Mouse (Mus musculus): ENCODE data around the gene Ctnna3. TPM values are rescaled to one million over a fixed set of nuclear protein-coding genes. Genes with fewer than 3 reads are reported as not detected.
"Not testable (repeated sequence)": the region's sequence is repeated elsewhere in the genome, so short reads cannot be mapped to it uniquely, and the experiment has no call there.

Gene Ctnna3
- 10 to 100 TPM; 75.4 to 79.3 TPM for total RNA-seq (2021)

DNA sequence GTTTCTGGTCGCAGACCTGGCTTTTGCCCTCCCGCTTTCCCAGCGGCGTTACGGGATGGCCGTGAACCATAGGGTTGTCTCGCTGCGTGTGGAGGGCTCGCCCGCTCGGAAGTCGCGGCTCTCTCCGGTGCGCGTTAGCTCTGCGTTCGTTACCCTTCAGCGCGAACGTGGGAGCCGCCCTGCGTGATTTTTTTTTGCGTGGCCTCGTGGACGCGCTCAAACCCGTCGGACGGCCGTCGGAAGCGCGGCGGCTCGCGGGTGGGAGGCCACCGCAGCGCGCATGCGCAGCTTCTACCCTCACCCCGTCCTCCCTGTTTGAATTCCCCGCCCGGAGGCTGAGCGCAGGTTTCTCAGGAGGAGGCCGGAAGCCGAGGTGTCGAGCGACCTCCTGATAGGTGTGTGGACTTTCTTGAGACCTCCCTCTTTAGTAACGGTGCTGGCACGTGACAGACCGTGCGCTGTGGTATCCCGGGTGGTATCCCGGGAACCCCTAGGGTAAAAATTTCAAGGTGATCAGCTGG lies at the start of gene Ctnna3:
TSS of gene Ctnna3 (plus strand) at position 314 of the 521 bp plus-strand sequence.
- intact Hi-C loops (cut with DNase I): loop anchor here (2.0 to 10.0 kb wide), 3 partner anchors 27 to 115 kb away; no protein-coding TSS in a partner anchor
- peak; percentile 91 for DNase-seq

DNA sequence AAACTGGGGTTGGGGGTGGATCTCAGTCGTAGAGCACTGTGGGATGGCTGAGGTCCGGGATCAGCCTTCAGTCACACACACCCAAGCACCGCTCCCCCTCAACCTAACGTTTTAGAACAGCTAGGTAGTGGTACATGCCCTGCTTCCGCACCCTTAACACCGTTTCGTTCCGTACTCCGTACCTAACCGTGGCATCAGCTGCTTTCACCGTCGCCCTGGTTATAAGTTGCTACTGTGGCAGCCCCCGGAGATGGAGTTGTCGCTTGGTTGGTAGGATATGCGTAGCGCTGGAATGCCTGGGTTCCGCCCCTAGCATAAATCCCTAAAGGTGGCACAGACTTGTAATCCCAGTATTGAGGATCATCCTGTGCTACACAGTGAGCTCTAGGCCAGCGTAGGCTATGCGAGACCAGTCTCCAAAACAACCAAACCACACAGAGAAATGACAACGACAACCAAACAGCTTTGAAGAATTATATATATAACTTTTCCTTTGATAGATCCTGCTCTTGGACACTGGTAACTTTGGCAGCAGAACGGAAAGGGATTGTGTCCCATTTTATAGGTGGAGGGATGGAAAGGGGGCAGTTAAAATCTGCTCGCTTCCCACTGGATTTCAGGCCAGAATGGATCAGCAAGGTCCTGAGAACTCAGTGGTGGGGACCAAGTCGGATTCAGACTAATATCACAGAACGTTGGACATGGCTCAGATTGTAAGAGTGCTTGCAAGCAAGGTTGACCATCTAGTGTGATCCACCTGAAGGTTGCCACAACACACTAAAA lies 48.2 kb upstream of the Ctnna3 start, which contains the start of gene Sirt1:
TSS of gene Sirt1 (minus strand) at position 207 of the 783 bp plus-strand sequence.
- intact Hi-C loops (cut with DNase I): loop anchor here (2.0 to 5.0 kb wide), 2 partner anchors 43 to 139 kb away; partner anchors contain the start of gene Herc4
- peak; percentile 5 to 15 for DNase-seq

DNA sequence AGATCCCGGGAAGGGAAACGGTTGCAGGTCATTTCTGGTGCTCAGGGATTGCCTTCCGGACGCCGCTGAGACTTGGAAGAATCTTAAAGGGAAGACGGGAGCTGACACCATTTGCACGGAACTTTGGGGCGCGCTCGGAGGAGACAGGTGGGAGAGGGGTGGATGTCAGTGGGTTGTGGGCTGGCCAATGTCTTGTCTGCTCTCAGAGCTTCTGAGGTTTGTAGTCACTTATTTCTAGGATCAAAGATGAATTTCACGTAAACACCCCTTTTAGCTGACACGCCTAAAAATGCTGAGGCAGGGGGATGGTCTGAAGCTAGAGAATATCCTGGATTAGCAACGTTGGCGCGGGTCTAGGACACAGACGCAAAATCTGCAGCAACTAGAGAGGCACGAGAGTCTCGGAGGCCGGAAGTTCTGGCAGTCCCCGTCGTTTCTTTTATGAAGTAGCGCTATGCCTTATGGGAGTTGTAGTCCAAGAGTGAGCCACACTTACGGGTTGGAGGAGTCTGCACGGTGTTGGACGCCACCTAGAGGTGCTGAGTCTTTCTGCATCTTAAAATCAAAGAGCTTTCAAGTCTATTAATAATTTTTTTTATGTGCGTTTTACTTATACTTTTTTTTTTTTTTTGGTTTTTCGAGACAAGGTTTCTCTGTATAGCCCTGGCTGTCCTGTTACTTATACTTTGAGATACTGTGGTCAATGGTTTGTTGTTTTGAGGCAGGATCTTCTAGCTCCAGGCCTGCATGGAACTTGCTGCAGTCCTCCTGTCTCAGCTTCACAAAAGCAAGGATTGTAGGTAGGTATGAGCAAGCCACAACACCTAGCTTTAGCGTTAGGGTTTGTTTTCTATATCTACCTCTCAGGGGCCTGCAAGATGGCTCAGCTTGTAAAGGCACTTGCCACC lies 47.3 kb upstream of the Ctnna3 start, which contains the start of gene Dnajc12:
TSS of gene Dnajc12 (plus strand) at position 72 of the 908 bp plus-strand sequence.
- intact Hi-C loops (cut with DNase I): loop anchor here (2.0 to 5.0 kb wide), 2 partner anchors 44 to 140 kb away; partner anchors contain the start of gene Herc4
- peak; percentile 89 to 91 for DNase-seq

DNA sequence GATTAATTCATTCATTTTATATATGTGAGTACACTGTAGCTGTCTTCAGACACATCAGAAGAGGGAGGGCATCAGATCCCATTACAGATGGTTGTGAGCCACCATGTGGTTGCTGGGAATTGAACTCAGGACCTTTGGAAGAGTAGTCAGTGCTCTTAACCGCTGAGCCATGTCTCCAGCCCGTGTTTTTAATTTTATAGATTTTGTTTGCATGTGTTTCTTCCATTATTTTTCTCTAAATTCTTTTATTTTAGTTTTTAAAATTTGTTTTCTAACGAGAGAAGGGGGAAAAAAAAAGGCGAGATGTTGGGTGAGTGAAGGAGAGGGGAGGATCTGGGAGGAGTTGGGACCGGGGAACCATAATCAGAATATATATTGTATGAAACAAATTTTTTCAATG lies 44.0 kb upstream of the Ctnna3 start:
- intact Hi-C loops (cut with DNase I); DNase-seq: not testable (repeated sequence)

DNA sequence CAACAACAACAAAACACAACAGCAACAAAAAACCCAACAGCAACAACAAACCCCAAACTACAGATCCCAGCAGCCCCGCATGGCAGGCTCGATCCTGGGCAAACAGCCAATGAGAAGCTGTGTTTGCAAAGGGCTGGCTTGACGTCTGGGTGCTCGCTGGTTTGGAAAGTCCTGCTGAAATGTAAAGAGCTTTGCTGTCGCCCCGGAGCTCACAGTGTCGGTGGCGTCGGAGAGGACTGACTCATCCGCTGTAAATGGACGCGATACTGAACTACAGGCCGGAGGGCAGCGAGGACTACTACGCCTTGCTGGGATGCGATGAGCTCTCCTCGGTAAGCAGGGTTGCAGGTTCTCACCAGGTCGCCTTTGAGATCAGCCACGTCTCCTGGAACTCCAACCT lies 43.5 kb upstream of the Ctnna3 start:
- DNase-seq: peak; percentile 85 to 87
- intact Hi-C loops (cut with DNase I): no loop called here

DNA sequence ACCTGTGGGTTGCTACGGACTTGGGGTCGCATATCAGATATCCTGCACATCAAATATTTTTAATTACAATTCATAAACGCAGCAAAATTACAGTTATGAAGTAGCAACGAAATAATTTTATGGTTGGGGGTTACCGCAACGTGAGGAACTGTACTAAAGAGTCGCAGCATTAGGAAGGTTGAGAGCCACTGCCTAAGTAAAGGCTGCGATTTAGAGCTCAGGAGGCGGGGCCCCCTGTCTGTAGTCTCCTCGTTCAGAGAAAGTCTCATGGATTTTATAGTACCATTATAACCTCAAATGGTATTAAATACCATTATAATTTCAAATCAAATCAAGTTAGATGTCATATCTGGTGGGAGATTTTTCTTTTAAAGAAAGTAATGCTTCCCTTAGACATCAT lies 42.9 kb upstream of the Ctnna3 start:
- DNase-seq: no peak
- intact Hi-C loops (cut with DNase I): no loop called here

DNA sequence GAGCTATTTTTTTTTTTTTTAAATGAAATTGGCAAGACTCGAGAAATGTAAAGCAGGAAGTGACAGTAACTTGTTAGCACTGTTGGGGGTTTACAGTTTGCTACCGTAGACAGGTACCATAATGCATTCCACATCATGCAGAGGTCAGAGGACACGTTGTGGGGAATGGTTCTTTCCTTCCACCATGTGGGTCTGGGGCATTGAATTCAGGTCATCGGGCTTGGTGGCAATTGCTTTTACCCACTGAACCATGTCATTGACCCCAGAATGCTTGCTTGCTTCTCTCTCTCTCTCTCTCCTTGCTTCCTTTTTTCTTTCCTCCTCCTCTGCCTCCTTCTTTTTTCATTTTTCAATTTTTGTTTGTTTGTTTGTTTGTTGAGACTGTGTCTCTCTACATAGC lies 41.0 kb upstream of the Ctnna3 start:
- intact Hi-C loops (cut with DNase I): no loop called here
- no peak for DNase-seq

DNA sequence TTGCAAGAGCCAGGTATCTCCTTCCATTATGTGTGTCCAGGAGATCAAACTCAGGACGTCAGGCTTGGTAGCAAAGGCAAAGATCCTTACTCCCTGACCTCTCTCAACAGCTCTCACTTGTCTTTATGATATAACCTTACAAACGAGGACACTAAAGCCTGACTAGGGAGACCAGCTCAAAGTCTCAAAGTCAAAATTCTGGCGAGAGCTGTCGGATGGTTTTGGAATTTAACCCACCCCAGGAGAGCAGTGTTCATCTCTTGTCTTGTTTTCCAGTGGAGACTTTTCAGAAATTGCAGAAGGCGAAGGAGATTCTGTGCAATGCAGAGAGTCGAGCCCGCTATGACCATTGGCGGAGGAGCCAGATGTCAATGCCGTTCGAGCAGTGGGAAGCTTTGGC lies 32.9 kb upstream of the Ctnna3 start:
- DNase-seq: no peak
- intact Hi-C loops (cut with DNase I): no loop called here

DNA sequence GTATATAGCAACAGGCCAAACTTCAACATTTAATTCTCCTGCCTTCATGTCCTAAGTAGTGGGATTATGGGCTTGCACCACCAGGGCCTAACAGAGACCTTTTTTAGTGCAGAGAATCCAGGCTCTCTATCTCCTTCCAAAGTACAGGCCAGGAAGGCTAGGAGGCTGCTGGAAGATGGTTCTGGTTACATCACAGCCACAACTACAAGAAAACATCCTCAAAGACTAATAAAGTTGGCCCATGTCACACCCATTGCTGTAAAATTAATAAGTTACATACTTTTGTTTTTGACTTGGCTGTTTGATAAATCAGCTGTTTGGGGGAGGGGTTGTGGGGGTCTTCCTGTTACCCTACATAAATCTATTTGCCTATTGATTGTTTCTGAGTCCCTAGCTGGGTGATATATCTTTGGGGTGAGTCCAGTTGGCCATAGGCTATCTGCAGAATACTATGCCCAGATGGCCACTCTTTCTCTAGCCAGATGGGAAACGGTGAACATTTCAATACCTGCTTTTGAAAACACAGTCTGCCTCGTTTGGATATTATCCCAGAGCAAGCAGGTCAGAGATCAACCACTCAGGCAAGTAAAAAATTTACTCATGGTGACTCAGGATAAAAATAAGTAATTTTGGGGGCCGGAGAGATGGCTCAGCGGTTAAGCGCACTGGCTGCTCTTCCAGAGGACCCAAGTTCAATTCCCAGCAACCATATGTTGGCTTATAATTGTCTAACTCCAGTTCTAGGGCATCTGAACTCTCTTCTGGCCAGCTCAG lies 27.0 kb upstream of the Ctnna3 start:
- intact Hi-C loops (cut with DNase I): no loop called here
- DNase-seq: no peak

DNA sequence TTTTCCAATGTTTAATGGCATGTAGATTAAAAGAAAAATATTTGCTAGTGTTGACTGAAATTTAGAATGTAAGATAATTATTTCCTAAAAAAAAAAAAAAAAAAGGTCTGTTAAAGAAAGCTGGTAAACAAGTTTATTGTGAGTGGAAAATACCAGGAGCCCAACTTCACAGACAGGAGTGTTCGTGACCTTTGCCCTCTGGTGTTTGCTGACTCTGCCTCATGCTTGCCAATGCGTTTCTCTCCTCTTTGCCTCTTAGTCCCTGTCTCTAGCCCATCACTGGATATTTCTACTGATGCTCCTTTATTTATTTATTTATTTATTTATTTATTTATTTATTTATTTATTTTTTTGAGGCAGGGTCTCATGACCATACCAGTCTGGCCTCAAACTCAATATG lies 26.3 kb upstream of the Ctnna3 start:
- intact Hi-C loops (cut with DNase I): no loop called here
- DNase-seq: no peak

DNA sequence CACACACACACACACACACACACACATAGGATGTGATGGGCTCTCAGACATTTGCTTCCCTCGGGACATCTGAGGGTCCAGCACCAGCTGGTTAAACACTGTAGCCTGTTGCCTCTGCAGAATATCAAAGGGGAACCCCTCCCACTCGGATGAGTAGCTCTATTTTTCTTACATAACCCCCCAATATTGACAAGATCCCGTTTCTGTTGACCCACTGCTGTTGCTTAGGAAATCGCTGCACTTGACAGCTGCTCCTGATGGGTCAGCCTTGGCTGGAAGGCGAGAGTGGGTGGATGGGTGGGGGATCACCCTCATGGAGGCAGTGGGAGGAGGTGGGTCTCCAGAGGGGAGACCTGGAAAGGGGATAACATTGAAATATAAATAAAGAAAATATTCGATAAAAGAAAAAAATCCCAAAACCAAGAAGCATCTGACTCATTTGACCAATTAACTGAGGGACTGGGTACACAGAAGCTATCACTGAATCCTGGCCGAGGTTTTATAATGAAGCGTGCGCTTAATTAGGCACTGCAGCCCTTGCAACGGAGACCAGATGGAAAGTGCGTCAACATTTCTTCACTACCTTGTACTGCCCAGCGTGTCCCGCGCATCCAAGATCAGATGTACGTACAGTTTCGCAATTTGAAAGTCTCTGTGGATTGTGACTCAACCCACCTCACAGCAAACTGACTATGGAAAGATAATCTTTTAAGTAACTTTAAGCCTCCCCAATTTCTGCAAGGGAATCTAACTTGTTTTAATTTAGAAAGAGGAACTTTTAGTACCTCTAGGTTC lies 19.5 kb upstream of the Ctnna3 start:
- DNase-seq: no peak
- intact Hi-C loops (cut with DNase I): no loop called here

DNA sequence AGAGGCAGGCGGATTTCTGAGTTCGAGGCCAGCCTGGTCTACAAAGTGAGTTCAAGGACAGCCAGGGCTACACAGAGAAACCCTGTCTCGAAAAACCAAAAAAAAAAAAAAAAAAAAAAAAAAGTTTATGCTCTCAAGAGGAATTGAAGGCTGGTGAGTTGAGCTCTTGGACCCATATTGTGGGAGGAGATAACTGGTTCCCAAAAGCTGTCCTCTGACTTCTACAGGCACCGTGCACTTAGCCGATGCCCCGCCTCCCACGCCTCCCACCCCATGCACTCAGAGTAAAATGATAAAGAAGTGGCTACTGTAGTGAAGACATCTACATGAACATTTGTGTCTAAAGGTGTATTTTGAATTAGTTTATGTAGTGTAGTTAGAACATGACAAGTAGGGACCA lies 18.2 kb upstream of the Ctnna3 start:
- not testable (repeated sequence) for DNase-seq

DNA sequence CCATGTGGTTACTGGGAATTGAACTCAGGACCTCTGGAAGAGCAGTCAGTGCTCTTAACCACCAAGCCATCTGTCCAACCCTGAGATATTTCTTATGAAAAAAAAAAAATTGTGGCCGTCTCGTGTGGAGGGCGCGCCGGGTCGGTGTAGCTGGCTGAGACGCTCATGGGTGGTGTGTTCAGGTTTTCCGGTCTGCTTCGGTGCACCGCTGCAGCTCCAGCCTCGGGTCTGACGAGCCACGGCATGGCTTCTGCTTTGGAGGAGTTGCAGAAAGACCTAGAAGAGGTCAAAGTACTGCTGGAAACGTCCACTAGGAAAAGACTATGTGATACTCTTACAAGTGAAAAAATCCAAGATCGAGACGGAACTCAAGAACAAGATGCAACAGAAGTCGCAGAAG lies 17.1 kb upstream of the Ctnna3 start:
- intact Hi-C loops (cut with DNase I): no loop called here
- no peak for DNase-seq

More for the DNA sequence above, 18.2 kb upstream of the Ctnna3 start:
- intact Hi-C loops (cut with DNase I): not testable (repeated sequence)

DNA sequence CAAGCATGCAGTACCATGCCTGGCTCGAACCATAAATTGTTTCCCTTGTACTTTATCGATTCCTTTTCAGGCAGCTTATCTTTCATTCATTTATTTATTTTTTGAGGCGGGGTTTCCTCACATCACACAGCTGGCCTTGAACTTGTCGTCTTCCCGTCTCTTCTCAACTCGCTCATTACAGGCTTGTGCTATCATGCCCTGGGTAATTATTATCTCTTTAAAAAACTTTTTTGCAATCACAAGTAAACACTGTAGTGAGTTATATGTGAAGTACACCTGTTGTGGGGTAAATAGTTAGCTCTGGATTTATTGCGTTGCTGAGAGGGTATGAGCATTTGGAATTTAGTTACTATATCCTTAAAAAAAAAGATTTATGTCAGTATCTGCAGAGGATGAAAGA lies 14.6 kb upstream of the Ctnna3 start:
- intact Hi-C loops (cut with DNase I): no loop called here

DNA sequence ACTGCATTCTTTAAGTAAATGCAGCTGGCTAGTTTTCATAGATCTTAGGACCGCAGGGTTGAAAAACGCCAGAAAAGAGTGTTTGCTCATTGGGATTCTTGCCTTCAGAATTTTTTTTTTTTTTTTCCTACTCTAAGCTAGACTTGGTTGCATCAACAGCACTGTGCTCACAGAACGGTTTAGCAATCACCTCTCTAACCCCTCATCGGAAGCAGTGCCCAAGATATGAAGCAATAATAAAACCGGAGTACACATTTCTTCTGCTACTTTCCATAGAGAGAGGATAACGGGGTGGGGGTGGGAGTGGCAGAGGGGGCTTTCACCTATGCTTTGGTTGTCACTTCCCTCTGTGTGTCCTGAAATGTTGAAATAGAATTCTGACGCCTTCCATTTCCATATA lies 14.0 kb upstream of the Ctnna3 start:
- no peak for DNase-seq
- intact Hi-C loops (cut with DNase I): no loop called here

More for the DNA sequence above, 14.6 kb upstream of the Ctnna3 start:
- DNase-seq: no peak

DNA sequence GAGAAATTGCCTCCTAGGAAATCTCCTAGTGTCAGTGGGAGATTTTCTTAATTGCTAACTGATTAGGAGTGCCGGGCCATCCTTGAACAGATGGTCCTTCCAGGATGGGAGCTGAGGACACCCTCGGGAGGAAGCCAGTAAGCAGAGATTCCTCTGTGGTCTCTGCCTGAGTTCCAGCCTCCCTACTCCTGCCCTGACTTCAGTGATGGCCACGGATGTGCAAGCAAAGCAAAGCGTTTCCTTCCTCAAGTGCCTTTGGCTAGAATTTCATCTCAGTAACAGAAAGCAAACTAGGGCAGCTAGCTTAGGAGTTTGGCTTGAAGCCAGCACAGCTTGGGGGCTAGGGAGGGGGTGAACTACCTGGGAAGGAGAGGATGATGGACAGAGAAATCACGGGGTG lies 12.8 kb upstream of the Ctnna3 start:
- DNase-seq: no peak
- intact Hi-C loops (cut with DNase I): no loop called here

DNA sequence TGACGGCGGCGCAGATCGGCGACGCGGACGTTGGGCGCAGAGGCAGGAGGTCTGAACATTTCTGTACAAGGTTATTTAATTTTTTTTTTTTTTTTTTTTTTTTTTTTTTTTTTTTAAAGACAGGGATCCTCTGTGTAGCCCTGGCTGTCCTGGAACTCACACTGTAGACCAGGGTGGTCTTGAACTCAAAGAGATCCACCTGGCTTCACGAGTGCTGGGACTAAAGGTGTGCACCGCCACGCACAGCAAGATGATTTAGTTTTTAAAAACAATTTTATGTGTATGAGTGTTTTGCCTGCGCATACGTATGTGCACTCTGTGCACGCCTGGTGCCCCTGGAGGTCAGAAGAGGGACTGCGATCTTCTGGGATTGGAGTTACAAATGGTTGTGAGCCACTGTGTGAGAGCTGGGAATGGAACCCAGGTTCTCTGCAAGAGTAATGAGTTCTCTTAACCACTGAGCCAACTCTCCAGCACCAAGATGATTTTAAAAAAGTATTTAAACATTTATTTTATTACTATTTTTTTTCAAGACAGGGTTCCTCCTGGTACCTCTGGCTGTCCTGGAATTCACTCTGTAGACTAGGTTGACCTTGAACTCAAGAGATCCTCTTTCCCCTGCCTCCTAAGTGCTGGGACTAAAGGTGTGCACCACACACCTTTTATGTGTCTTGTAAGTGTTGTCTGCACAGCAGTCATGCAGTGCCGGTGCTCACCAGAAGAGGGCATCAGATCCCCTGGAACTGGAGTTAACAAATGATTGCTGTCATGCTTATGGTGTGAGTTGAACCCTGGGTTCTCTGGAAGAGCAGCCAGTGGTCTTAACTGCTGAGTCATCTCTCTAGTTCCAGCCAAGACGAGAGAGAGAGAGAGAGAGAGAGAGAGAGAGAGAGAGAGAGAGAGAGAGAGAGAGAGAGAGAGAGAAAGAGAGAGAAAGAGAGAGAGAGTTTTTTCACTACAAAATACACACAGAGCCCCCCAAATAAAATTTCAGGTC lies 7.9 kb upstream of the Ctnna3 start, which contains the start of gene Gm7075:
TSS of gene Gm7075 (minus strand) at position 51 of the 997 bp plus-strand sequence.
- DNase-seq: peak; percentile 32 to 63
- intact Hi-C loops (cut with DNase I): loop anchor here (5.0 to 10.0 kb wide), 2 partner anchors 123 to 160 kb away; no protein-coding TSS in a partner anchor

DNA sequence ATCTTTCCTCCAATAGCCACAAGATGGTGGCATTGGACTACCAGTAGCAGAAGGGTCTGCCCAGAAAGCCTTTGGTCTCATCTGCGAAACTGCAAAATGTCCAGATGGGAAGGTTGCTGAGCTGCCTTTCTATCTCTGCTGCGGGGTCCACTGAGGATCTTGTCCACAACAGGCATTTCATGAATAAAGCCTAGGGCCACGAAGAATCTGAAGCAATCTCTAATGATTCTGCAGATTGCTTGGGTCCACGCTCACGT lies 7.2 kb upstream of the Ctnna3 start:
- peak; percentile 8 to 35 for DNase-seq
- intact Hi-C loops (cut with DNase I): loop anchor here (5.0 to 10.0 kb wide), 2 partner anchors 122 to 160 kb away; no protein-coding TSS in a partner anchor

All from heart, postnatal 10 days (tissue).